Mouse (Mus musculus) megakaryocyte, embryonic 14.5 days (primary cell): Measurements from ENCODE around the gene Spsb4.

ENCODE experiments used
- FLI1 ChIP-seq: IDR thresholded peaks from 2 replicates; pipeline ENCODE4 v1.6.1; 2012; ENCODE audit warnings: low read length, inconsistent platforms, mixed read lengths
- GATA1 ChIP-seq: IDR thresholded peaks from 3 replicates; pipeline ENCODE4 v1.6.1; 2012; ENCODE audit warnings: mixed read lengths, low read length, inconsistent platforms, borderline replicate concordance

GRCm38 (mm10) chr9:97065216-97065615 is 46.6 kb upstream of the Spsb4 start:
- TF ChIP-seq GATA1 (no peak), FLI1 (no peak)
